Mouse (Mus musculus) stomach, postnatal 0 days (tissue): ENCODE data around the gene Hook2. TPM values are rescaled to one million over a fixed set of nuclear protein-coding genes. Genes with fewer than 3 reads are reported as not detected.

Experiments used
- ATAC-seq: fragments of 200-750 bp; cut with Nextera tagmentation; 2 replicates; pipeline ENCODE4 v1.8.0; 2017; ENCODE audit not compliant: low FRiP score, low TSS enrichment
- DNase-seq: peaks from one replicate; pipeline ENCODE4 v3.0.0-alpha.2; 2016; ENCODE audit warnings: low spot score
- H3K27ac ChIP-seq: fragments of 300-500 bp; sonication (generic); replicated peaks from 2 replicates; pipeline ENCODE4 v1.5.1; 2014; ENCODE audit warnings: mild to moderate bottlenecking, control low read depth
- H3K27me3 ChIP-seq: fragments of 300-500 bp; sonication (generic); 2 replicates; pipeline ENCODE4 v1.6.1; 2014; ENCODE audit warnings: low read length; ENCODE audit not compliant: control insufficient read depth, insufficient read depth
- H3K36me3 ChIP-seq: fragments of 300-500 bp; sonication (generic); 2 replicates; pipeline ENCODE4 v1.6.1; 2014; ENCODE audit warnings: low read length, mixed read lengths; ENCODE audit not compliant: control insufficient read depth, insufficient read depth
- H3K4me1 ChIP-seq: fragments of 300-500 bp; sonication (generic); replicated peaks from 2 replicates; pipeline ENCODE4 v1.6.1; 2014; ENCODE audit warnings: antibody characterized with exemption; ENCODE audit not compliant: control insufficient read depth, insufficient read depth
- H3K4me2 ChIP-seq: fragments of 300-500 bp; sonication (generic); replicated peaks from 2 replicates; pipeline ENCODE4 v1.6.1; 2014; ENCODE audit warnings: low read depth, mild to moderate bottlenecking, control low read depth, moderate library complexity
- H3K4me3 ChIP-seq: fragments of 300-500 bp; sonication (generic); 2 replicates; pipeline ENCODE4 v1.5.1; 2014; ENCODE audit warnings: low read depth, low read length, control low read depth
- H3K9ac ChIP-seq: fragments of 300-500 bp; sonication (generic); 2 replicates; pipeline ENCODE4 v1.6.1; 2014; ENCODE audit warnings: mild to moderate bottlenecking, low read length, control low read depth, mixed read lengths
- H3K9me3 ChIP-seq: fragments of 300-500 bp; sonication (generic); 2 replicates; pipeline ENCODE4 v1.6.1; 2016; ENCODE audit warnings: low read length; ENCODE audit not compliant: control insufficient read depth
- CTCF ChIP-seq: IDR thresholded peaks from 2 replicates; pipeline ENCODE4 v1.5.1; 2016; ENCODE audit warnings: antibody characterized with exemption, low read depth, mild to moderate bottlenecking, moderate library complexity
- EP300 ChIP-seq: optimal IDR thresholded peaks from 2 replicates; pipeline ENCODE3; 2016; ENCODE audit warnings: antibody characterized with exemption
- WGBS: fragments of 180-500 bp; shearing (Covaris S2); extraction: QIAGEN DNeasy Blood & Tissue Kit; methylation state at CpG from one replicate; pipeline ENCODE4 v1.1.7; 2014; 5-methylcytosine and 5-hydroxymethylcytosine counted together
- polyA plus RNA-seq: library from polyadenylated mRNA; unstranded; fragments of >200 nt; fragmentation: Nextera tagmentation; extraction: Ambion mirVana; gene quantifications from 2 replicates; pipeline ENCODE4 v1.2.1, GENCODE M21; 2015

The Hook2 gene
- polyA plus RNA-seq, 1 experiment from 2014 or later, result 28.8 TPM

DNA sequence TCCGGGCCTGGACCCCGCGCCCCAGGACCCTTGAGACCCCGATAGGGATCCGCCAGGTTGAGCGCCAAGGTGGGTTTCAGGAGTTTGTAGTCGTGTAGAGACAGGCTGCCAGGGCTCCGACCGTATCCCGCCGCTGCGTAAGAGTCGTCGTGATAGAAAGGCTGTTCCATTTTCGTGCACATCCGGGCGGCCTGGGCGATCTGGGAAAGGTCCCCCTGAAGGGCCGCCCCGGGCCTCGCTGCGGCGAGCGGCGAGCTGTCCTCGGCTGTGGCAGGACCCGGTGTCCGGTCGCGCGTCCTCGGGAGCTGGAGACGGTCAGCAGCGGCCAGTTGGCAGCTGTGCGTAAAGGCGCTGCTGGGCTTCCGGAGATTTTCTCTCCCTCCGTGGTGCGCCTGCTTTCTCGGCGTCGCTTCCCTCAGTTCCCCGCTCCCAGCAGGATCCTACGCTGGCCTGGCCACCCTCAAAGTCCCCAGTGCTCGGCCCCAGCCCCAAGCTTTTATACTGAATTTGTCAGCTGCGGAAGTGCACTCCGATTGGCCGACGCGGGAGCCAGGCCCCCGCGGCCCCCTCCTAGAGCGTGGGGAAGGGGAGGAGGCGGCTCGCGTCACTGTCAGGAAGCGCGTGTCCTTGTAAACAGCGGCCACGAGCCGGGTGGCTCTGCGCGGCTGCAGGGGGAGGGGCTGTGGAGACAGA lies 12.0 kb upstream of the Hook2 start, which contains the start of gene Junb:
Junb (minus strand) TSS at position 471 of the 693 bp plus-strand sequence.
- ATAC-seq (peak; percentile 50), DNase-seq (peak; percentile 95)
- H3K9me3 ChIP-seq, result no peaks in the 10 kb centered on the region
- H3K4me3 ChIP-seq, result peak within 1 kb of the TSS; percentile 80
- H3K36me3 ChIP-seq, result no peaks in the 10 kb centered on the region; the same call in 1 of the 2 replicates
- under 1% methylated on average over 61 of the region's 63 CpGs for WGBS
- peak within 1 kb of the TSS; percentile 94 for H3K9ac ChIP-seq
- H3K4me1 ChIP-seq, result peaks cover 29% of the 10 kb centered on the region
- peak within 1 kb of the TSS; percentile 98 for H3K27ac ChIP-seq
- TF ChIP-seq EP300, result peak; percentile 74
- no peak for TF ChIP-seq CTCF
- H3K4me2 ChIP-seq, result peak within 1 kb of the TSS; percentile 96
- no peaks in the 10 kb centered on the region for H3K27me3 ChIP-seq

- ATAC-seq, result peak; percentile 81
These were observed 10.6 kb upstream of the Hook2 start for GRCm38 (mm10) chr8:84979599-84980421.

DNA sequence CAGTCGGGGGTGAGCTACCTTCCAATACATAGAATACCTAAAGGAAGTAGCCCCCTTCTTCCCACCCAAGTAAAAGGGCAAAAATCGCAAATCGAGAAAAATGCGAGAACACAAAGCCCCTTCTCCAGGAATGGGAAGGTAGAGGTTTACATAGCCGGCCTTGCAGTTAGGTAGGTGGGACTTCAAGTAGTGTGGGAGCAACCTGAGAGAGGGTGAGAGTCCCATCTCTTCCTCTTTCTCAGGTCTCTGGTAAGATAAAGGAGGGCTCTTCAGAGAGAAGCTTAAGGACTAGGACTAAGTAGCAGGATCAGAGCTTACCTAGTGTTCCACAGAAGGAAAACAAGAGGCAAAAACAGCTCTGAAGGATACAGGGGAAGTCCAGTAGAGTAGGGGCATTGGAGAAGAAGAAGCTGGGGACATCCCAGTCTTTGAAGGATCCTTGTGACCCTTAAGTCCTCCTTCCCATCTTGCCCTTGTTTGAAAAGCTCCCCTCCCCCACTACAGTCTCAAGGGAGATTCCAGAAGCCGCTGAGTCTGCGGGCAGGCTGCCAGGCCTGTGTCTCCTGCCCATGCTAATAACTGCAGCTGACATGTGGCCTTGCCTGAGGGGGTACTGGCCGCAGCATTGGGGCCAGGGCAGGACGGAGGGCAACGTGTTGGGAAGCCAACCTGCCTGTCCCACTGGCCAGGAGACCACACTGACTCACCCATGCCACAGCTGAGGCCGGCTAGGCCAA lies 9.6 kb upstream of the Hook2 start:
- no peak for ATAC-seq
- DNase-seq, result peak; percentile 83
- no peaks in the 10 kb centered on the region for H3K27me3 ChIP-seq
- peak overlapping the region; percentile 80; the same call in 1 of the 2 replicates for H3K4me3 ChIP-seq
- peaks cover 33% of the 10 kb centered on the region for H3K4me1 ChIP-seq
- TF ChIP-seq CTCF, result no peak
- TF ChIP-seq EP300, result no peak
- H3K27ac ChIP-seq, result peak overlapping the region; percentile 98
- no peaks in the 10 kb centered on the region for H3K36me3 ChIP-seq
- peak overlapping the region; percentile 96 for H3K4me2 ChIP-seq
- H3K9ac ChIP-seq, result peak overlapping the region; percentile 66
- 26% methylated on average over 11 of the region's 11 CpGs for WGBS
- H3K9me3 ChIP-seq, result no peaks in the 10 kb centered on the region

More at GRCm38 (mm10) chr8:84979599-84980421, 10.6 kb upstream of the Hook2 start:
- Histone ChIP-seq H3K27ac (peak overlapping the region; percentile 98), H3K9ac (peak overlapping the region; percentile 66), H3K9me3 (no peaks in the 10 kb centered on the region), H3K4me1 (peaks cover 29% of the 10 kb centered on the region), H3K4me2 (peak overlapping the region; percentile 96), H3K4me3 (peak overlapping the region; percentile 80), H3K36me3 (no peaks in the 10 kb centered on the region), H3K27me3 (no peaks in the 10 kb centered on the region)
- WGBS, result 2% methylated on average over 31 of the region's 42 CpGs
- no peak for TF ChIP-seq EP300
- no peak for TF ChIP-seq CTCF
- peak; percentile 97 for DNase-seq

DNA sequence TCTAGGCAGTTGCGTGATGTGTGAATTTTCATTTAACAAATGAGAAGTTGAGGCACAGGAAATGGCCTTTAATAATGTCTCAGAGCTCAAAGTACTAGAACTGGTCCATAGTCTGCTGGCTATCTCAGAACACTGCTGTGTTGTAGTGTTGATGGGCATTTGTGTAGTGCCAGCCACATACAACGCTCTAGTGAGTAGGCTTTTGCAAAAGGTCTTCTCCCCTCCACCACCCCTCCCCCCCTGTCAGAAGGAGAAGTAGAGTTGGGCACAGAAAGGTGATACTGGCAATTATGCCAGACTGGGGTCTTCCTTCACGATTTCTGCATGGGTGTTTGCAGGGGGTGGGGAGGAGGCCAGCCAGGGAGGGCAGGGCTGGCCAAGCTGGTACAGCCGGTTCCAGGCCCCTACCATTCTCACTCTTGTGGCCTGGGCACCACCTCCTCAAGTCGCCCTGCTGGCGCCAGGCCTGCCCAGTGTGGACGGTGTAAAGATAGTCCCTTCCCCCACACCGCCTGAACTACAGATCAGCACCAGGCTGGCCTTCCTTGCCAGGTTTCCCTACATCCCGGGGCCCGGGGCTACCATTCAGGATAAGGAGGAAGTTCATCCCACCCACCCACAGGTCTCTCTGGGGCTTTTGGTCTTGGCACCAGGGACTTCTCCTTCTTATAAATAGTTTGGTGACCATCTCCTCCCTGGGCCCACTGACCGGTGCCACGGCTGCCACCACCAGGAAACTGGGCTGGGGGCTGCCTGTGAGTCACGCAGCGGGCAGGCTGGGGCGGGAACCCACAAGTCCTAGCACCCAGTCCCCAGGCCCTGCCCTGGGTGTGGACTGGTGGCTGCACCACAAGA lies 8.5 kb upstream of the Hook2 start:
- Histone ChIP-seq H3K4me3 (no peak overlapping the region), H3K27me3 (no peaks in the 10 kb centered on the region), H3K9me3 (no peaks in the 10 kb centered on the region), H3K9ac (peak overlapping the region; percentile 18; the same call in 1 of the 2 replicates), H3K4me1 (peaks cover 33% of the 10 kb centered on the region), H3K27ac (peak overlapping the region; percentile 98), H3K36me3 (no peaks in the 10 kb centered on the region), H3K4me2 (peak overlapping the region; percentile 20)
- no peak for ATAC-seq
- peak; percentile 77 for DNase-seq
- WGBS, result 47% methylated on average over 15 of the region's 15 CpGs
- TF ChIP-seq EP300, result no peak
- TF ChIP-seq CTCF, result no peak

GRCm38 (mm10) chr8:84982499-84983011 lies 7.8 kb upstream of the Hook2 start:
- Histone ChIP-seq H3K27me3 (no peaks in the 10 kb centered on the region), H3K4me1 (peaks cover 33% of the 10 kb centered on the region), H3K9me3 (no peaks in the 10 kb centered on the region), H3K9ac (peak overlapping the region; percentile 18; the same call in 1 of the 2 replicates), H3K27ac (peak overlapping the region; percentile 98), H3K4me3 (no peak overlapping the region), H3K36me3 (no peaks in the 10 kb centered on the region), H3K4me2 (peak overlapping the region; percentile 20)
- no peak for ATAC-seq
- DNase-seq, result peak; percentile 63
- no peak for TF ChIP-seq EP300
- TF ChIP-seq CTCF, result no peak
- WGBS, result 40% methylated on average over 3 of the region's 3 CpGs
